Mouse (Mus musculus): ENCODE measurements around the gene Clic1.
A peak's percentile ranks its signal among the peaks of the same experiment; 100 is the strongest.

Clic1 gene

DNA sequence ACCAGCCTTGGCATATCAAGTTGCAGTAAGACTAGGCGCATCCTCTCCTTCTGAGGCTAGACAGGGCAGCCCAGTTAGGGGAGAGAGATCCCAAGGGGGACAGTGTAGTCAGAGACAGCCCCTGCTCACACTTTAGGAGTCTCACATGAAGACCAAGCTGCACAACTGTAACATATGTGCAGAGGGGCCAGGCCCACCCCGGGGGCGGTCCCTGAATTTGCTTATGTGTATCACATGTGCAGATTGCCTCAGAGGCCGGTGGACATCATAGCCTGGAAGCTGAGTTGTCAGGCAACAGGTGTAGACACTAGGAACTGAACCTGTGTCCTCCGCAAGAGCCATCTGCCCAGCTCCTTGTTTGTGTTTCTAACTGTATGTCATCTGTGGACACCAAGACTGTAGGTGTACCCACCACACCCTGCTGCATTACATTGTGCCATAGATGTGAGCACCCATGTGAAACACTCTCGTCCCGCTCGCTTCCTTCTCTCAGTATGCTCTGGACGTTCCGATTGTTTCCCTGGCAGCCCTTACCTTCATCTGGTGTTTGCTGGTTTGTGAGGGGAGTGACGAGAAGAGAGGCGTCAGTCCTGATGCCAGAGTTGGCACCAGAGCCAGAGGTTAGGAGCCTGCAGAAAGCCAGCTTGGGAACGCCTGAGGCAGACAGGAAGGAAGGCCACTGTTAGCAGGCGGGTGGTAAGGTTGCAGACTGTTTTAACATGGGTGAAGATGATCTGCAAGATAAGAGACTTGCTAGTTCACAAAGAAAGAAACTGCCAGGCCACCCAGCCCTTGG, 42.8 kb downstream of the Clic1 start:
- DNase-seq (ENCODE audit: low read depth, low spot score): no peak

DNA sequence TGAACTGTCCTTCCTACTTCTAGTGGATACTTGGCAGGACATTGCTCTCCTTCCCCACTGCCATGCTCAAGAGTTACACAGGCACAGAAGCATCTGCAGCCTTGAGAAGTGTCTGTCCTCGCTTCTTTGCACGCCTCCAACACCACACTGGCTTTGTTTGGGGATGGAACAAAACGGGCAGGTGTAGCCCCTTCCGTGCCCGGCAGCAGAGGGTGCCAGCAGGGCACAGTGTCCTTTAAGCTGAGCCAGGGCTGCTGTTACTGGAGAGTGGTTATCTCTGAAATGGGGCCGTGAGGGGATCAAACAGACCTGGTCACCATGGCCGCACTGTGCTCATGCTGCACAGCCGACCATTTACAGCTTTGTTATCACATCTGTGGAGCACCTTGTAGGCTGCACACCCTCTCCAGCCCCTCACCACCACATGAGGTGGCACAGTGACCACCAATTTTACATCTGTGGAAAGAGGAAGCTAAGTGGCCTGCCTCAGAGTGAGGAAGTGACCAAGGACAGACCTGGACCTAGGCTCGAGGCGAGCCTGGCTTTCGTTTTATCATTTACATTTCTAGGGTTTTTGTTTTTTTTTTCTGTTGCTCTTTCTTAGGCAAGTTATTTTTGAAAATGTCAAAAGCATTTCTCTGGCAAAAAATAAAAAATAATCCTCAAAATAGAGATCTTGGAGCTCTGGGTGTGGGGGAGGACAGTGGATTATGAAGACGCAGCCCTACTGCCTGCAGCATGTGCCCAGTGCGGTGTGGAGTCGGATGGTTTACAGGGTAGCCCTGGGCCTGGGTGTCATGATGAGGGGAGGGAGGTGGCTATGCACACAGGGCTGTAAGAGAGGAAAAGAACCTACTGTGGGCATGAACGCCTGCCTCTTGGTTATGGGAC, 45.0 kb downstream of the Clic1 start:
- no peak for DNase-seq (ENCODE audit: low read depth, low spot score)

DNA sequence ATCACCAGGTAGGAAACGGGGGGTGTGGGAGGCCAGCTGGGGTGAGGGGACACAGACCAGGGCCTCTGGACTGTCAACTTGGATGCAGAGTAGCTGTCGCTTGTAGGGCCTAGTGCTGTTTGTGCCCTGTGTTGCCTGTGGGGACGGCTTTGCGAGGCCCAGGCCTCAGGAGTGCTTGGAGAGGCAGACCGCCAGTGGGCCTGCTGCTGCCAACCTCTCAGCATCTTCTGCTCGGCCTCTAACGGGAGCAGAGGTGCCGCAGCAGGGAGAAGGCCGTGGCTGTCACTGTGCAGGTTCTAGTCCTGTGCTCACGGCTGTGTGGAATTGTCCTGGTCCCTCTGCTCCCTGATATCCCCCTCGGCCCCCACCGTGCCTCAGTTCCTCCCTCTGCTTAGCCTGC, 46.8 kb downstream of the Clic1 start:
- no peak for DNase-seq (ENCODE audit: low read depth, low spot score)

- peak; percentile 23 for DNase-seq (ENCODE audit: low read depth, low spot score)
These were observed 47.4 kb downstream of the Clic1 start for GRCm38 (mm10) chr17:35097164-35097655.

GRCm38 (mm10) chr17:35100196-35100765, 50.5 kb downstream of the Clic1 start:
- DNase-seq (ENCODE audit: low read depth, low spot score): no peak

- DNase-seq (ENCODE audit: low read depth, low spot score): no peak
These were observed 51.4 kb downstream of the Clic1 start for GRCm38 (mm10) chr17:35101161-35101560.

DNA sequence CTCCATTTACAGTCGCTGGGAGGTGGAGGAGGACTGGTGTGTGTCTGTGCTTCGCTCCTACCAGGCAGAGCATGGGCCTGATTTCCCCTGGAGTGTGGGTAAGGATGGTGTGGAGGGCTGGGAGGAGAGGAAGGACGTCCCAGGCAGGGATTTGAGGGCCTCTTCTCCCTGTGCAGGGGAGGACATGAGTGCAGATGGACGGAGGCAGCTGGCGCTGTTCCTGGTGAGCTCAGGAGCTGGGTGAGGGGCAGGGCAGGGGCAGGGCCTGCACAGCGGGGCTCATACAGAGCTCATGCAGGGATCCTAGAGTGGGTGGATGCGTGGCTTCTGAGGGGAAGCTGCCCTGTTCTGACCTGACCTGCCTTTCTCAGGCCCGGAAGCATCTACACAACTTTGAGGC, 52.5 kb downstream of the Clic1 start:
- DNase-seq (ENCODE audit: low read depth, low spot score): no peak

DNA sequence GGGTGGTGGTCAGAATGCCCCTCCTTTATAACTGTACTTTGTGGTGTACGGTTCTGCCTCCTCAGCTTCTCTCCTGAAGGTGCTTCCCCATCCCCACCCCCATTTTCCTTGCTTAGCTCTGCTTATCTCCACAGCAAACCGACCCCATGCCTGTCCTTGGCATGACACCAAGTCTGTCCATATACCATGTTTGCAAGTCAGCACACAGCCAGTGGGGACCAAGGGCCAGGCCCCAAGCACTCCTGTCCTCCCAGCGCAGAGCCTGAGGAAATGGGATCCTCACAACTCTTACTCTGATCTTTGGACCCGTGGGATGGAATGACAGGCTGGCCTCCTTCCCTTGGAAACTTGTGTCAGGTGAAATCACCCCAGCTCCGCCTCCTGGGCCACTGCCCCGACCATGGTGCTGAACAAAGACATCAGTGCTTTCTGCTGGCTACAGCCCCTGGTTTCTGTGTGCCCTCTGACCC, 53.5 kb downstream of the Clic1 start:
- no peak for DNase-seq (ENCODE audit: low read depth, low spot score)

DNA sequence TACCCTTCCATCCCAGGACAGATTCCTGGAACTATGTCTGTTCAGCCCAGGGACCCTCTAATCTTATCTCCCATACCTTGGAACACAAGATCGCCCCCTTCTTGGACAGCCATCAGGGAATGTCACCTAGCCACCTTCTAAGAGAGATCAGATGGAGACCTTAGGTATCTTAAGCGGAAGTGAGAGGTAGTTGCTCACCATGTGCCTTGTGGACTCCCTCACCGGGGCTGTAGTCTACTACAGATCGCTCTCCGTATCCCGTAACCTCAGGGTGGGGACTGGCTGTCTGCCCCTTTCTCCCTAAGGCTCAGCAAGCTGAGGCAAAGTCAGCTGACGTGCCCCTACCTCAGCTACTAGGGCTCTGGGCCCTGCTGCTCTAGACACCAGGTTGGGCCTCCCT, 54.3 kb downstream of the Clic1 start:
- no peak for DNase-seq (ENCODE audit: low read depth, low spot score)

DNA sequence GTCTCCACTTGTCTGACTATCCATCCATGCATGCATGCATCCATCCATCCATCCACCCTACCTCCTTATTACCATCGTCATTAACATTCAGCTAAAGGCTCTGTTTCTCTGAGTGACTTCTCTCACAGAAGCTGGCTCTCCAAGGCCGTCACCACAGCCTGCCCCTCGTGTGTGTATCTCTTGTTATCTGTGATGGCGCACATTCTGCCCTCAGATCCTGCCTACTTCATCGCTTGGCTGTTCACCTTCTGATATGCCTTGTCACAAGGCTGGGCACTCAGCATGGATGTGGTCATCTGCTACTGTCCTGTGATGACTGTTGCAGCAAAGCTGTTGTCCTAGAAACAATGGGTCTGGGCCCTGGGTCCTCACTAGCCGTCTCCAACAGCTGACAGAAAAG, 55.0 kb downstream of the Clic1 start:
- no peak for DNase-seq (ENCODE audit: low read depth, low spot score)

DNA sequence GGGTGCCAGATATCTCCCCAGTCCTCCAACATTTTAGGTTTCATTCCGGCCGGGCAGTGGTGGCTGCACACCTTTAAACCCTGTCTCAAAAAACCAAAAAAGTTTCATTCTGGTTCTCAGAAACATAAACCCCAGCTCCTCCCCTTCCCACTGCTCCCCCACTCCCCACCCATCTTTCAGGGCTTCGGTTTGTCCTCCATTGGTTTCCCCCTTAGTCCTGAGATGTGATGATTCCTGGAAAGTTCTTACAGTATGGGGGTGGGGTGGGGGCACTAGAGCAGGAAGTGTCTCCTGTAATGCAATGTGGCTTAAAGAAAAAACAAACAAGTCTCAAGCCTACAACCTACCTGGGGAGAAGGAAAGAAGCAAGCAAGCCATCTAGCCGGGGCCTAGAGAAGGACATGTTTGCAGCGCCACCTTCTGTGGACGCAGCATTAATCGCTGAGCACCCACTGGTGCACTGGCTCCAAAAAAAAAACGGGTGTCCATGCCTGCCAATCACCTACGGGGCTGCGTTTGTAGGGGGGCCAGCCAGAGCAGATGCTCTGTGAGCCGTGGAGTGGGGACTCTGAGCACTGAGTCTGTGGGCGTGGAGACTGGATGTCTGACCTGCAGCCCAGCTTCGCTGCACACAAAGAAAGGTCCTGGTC, 56.1 kb downstream of the Clic1 start:
- peak; percentile 50 for DNase-seq (ENCODE audit: low read depth, low spot score)

GRCm38 (mm10) chr17:35106522-35106921, 56.8 kb downstream of the Clic1 start:
- DNase-seq (ENCODE audit: low read depth, low spot score): no peak

GRCm38 (mm10) chr17:35108097-35108496, 58.3 kb downstream of the Clic1 start, which contains the start of gene Ly6g5c:
Gene Ly6g5c (plus strand): TSS chr17:35108279.
- no peak for DNase-seq (ENCODE audit: low read depth, low spot score)
